In genomic region chr4:35156149-35156611, GRCm38 (mm10) we compare ENCODE assay signal across 8 mouse cellular contexts. TPM values are rescaled to one million over a fixed set of nuclear protein-coding genes. Genes with fewer than 3 reads are reported as not detected.
DNase-seq lines count a peak whose midpoint lies in the region; ATAC-seq lines count a peak whose summit lies in the region.

No protein-coding gene starts in this region.

- DNase-seq in cerebellum, adult 11-12 months, result peak; percentile 9
- peak; percentile 14 to 21 for DNase-seq in cerebellum, postnatal 36 days
- peak; percentile 54 for DNase-seq in gastrocnemius, postnatal 25 days
- peak; percentile 52 for DNase-seq in induced T-regulatory cell, adult 2 months (ENCODE audit: low read depth)
- peak; percentile 67 for DNase-seq in midbrain, embryonic 14.5 days
- peak; percentile 23 to 28 for DNase-seq in spleen, postnatal 14 days (ENCODE audit: low spot score in 2 of 2)

- H3K4me1 ChIP-seq in limb, embryonic 15.5 days, result peaks cover 21% of the 10 kb centered on the region
- peaks cover 10% of the 10 kb centered on the region; the same call in 1 of the 2 replicates for H3K4me1 ChIP-seq in midbrain, embryonic 14.5 days (ENCODE audit: control insufficient read depth, insufficient read depth, low read length)

- H3K9me3 ChIP-seq in limb, embryonic 15.5 days, result no peaks in the 10 kb centered on the region
- no peaks in the 10 kb centered on the region for H3K9me3 ChIP-seq in midbrain, embryonic 14.5 days (ENCODE audit: control insufficient read depth, low read length)

- H3K4me3 ChIP-seq in limb, embryonic 15.5 days, result peak overlapping the region; percentile 62
- H3K4me3 ChIP-seq in midbrain, embryonic 14.5 days (replicated peaks; ENCODE audit: low read depth, low read length), result peak overlapping the region; percentile 54

- peak overlapping the region; percentile 47 for H3K9ac ChIP-seq in limb, embryonic 15.5 days
- peak overlapping the region; percentile 52; the same call in 1 of the 2 replicates for H3K9ac ChIP-seq in midbrain, embryonic 14.5 days (replicated peaks; ENCODE audit: low read length)

- H3K27me3 ChIP-seq in limb, embryonic 15.5 days, result no peaks in the 10 kb centered on the region
- 0 out of 2 replicates have a peak, but pooled peaks cover 3% of the 10 kb centered on the region for H3K27me3 ChIP-seq in midbrain, embryonic 14.5 days (ENCODE audit: control insufficient read depth, insufficient read depth, low read length)

- under 1% methylated on average over 26 of the region's 26 CpGs for WGBS in limb, embryonic 15.5 days
- 1% methylated on average over 26 of the region's 26 CpGs for WGBS in midbrain, embryonic 14.5 days

- no peaks in the 10 kb centered on the region for H3K36me3 ChIP-seq in limb, embryonic 15.5 days
- no peaks in the 10 kb centered on the region for H3K36me3 ChIP-seq in midbrain, embryonic 14.5 days (ENCODE audit: control insufficient read depth, insufficient read depth, low read length)

- H3K27ac ChIP-seq in limb, embryonic 15.5 days, result peak overlapping the region; percentile 84
- no peak overlapping the region; the same call in 1 of the 2 replicates for H3K27ac ChIP-seq in midbrain, embryonic 14.5 days (replicated peaks; ENCODE audit: low read depth, low read length)

- H3K4me2 ChIP-seq in limb, embryonic 15.5 days, result peak overlapping the region; percentile 83
- H3K4me2 ChIP-seq in midbrain, embryonic 14.5 days (ENCODE audit: low read length), result peak overlapping the region; percentile 93

- no peak for ATAC-seq in cerebellum, adult (ENCODE audit: insufficient number of reproducible peaks, low FRiP score, low TSS enrichment)
- peak; percentile 79; the same call in 1 of the 2 replicates for ATAC-seq in limb, embryonic 15.5 days (ENCODE audit: insufficient number of reproducible peaks, low FRiP score, low TSS enrichment, low read depth)
- peak; percentile 77 for ATAC-seq in midbrain, embryonic 14.5 days (ENCODE audit: low FRiP score, low TSS enrichment)

RNA-seq across cellular contexts. Expression of gene Mob3b, which starts 1.1 kb away (rescaled TPM):
- 1 to 10 TPM in 1 of 2 experiments, under 1 TPM in 1; 0.96 to 1.4 TPM for total RNA-seq in gastrocnemius, postnatal 25 days (2021)
- 12.6 and 12.8 TPM in 2 replicates for polyA plus RNA-seq in limb, embryonic 15.5 days (2015; fragmentation: Nextera tagmentation; extraction: Ambion mirVana)
- polyA plus RNA-seq in midbrain, embryonic 14.5 days (2014; fragmentation: Nextera tagmentation; extraction: Ambion mirVana), result 3.2 and 5.5 TPM in 2 replicates

RNA-seq across cellular contexts. Expression of gene Ifnk, which starts 4.3 kb away (rescaled TPM):
- total RNA-seq in gastrocnemius, postnatal 25 days (2021), result not detected
- 0.19 and 0.22 TPM in 2 replicates for polyA plus RNA-seq in limb, embryonic 15.5 days (2015; fragmentation: Nextera tagmentation; extraction: Ambion mirVana)
- not detected in 2 replicates for polyA plus RNA-seq in midbrain, embryonic 14.5 days (2014; fragmentation: Nextera tagmentation; extraction: Ambion mirVana)

Comparison
In these comparisons a context has a peak if more than half of its experiments do, and no peak if none do; other contexts are left out.
1. DNase-seq: peak in every context shown above with its lines; median percentile 67 in midbrain, embryonic 14.5 days; 54 in gastrocnemius, postnatal 25 days; 52 in induced T-regulatory cell, adult 2 months; 26 in spleen, postnatal 14 days; 18 in cerebellum, postnatal 36 days; 9 in cerebellum, adult 11-12 months.